Comparison of ENCODE assay signal across 30 mouse cellular contexts in genomic region chr3:55452464-55452863, GRCm38 (mm10). TPM values are rescaled to one million over a fixed set of nuclear protein-coding genes. Genes with fewer than 3 reads are reported as not detected.
"Had no signal": no experiment of that assay in that cellular context is flagged by ENCODE, and none has a peak within 500 bp of the region (broad histone marks: within the 10 kb centered on the region; RNA-seq: fewer than 3 reads in every experiment).

No protein-coding gene starts in this region.

- H3K9ac ChIP-seq: limb, embryonic 13.5 days; liver, embryonic 12.5 days; liver, embryonic 15.5 days; lung, embryonic 14.5 days; stomach, embryonic 15.5 days had no signal

- H3K27me3 ChIP-seq: limb, embryonic 13.5 days; liver, embryonic 12.5 days; liver, embryonic 15.5 days; stomach, embryonic 15.5 days had no signal

- ATAC-seq: intestine, postnatal 0 days; liver, embryonic 12.5 days had no signal

- H3K4me2 ChIP-seq: limb, embryonic 13.5 days; liver, embryonic 12.5 days; liver, embryonic 15.5 days; lung, embryonic 14.5 days; midbrain, embryonic 11.5 days; stomach, embryonic 15.5 days had no signal

- H3K27ac ChIP-seq: kidney, postnatal 0 days; limb, embryonic 10.5 days; limb, embryonic 13.5 days; liver, embryonic 12.5 days; liver, embryonic 15.5 days; stomach, embryonic 15.5 days had no signal

- DNase-seq: kidney, adult 2 months; kidney, postnatal 25 days; layer of hippocampus, postnatal 36 days; liver; lung, embryonic 14.5 days; midbrain, embryonic 14.5 days; right cerebral cortex, adult 18-20 months; right cerebral cortex, postnatal 14 days; right cerebral cortex, postnatal 4 days; thymus, postnatal 36 days had no signal

- H3K4me3 ChIP-seq: layer of hippocampus, adult 2 months; limb, embryonic 10.5 days; limb, embryonic 13.5 days; liver, embryonic 12.5 days; liver, embryonic 15.5 days; stomach, embryonic 15.5 days had no signal

- H3K9me3 ChIP-seq: limb, embryonic 10.5 days; limb, embryonic 13.5 days; liver, embryonic 12.5 days; liver, embryonic 15.5 days; stomach, embryonic 15.5 days had no signal

- H3K36me3 ChIP-seq: limb, embryonic 10.5 days; liver, embryonic 12.5 days; liver, embryonic 15.5 days; stomach, embryonic 15.5 days had no signal

- H3K4me1 ChIP-seq: limb, embryonic 13.5 days; liver, embryonic 12.5 days; liver, embryonic 15.5 days; stomach, embryonic 15.5 days had no signal

RNA-seq across cellular contexts. Expression of gene Gm21954, which starts 19.5 kb away (rescaled TPM):
- total RNA-seq: layer of hippocampus, adult 2 months; layer of hippocampus, postnatal 10 days; layer of hippocampus, postnatal 36 days; left cerebral cortex, postnatal 25 days; megakaryocyte progenitor cell, adult 5-6 weeks; megakaryocyte-erythroid progenitor cell, adult 5-6 weeks; midbrain, postnatal 0 days had no signal
- polyA plus RNA-seq: intestine, embryonic 14.5 days; intestine, postnatal 0 days; kidney, adult 2 months; kidney, embryonic 14.5 days; kidney, postnatal 0 days; large intestine, adult 2 months; limb, embryonic 10.5 days; limb, embryonic 13.5 days; liver, embryonic 12.5 days; liver, embryonic 15.5 days; lung, embryonic 14.5 days; midbrain, embryonic 11.5 days; midbrain, embryonic 14.5 days; midbrain, postnatal 0 days; neural tube, embryonic 11.5 days; neural tube, embryonic 14.5 days; stomach, embryonic 15.5 days; urinary bladder, adult 2 months had no signal
